Mouse (Mus musculus) right cerebral cortex, adult 18-20 months (tissue): ENCODE results near the gene Mtnr1a.

Source experiments
- DNase-seq: peaks from one replicate; pipeline ENCODE4 v3.0.0; 2022; ENCODE audit warnings: mixed read lengths

The Mtnr1a gene

GRCm38 (mm10) chr8:45110064-45110812 is 41.3 kb downstream of the Mtnr1a start:
- DNase-seq: no peak

DNA sequence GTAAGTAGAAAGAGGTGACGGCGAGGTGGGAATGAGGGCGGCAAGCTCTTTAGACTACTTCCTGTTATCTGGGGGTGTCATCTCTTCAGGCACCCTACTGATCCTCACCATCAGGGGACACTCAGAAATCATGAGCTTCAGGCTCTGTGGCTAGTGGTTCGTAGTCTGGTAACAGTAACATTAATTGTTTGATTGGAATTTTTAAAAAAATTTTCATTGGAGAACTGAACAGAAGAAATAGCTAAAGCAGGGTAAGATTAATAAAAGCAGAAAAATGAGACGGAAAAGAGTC is 41.8 kb downstream of the Mtnr1a start:
- no peak for DNase-seq

DNA sequence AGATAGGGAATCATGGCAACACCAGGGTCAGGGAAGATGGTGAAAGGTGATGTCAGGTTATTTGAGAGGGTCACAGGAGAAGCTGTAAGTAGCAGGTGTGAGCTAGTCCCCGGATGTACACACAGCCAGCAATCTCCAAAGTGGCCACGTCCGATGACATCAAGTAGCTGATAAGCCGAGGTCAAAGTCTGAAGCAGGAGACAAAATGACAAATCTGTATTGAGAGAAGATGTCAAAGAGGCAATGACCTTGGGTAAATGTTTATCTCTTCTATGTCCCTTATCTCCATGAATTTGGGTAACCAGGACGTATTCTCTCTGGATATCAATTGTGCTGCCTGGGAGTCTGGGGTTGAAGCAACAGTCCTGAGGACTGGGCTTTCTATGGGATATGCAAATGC is 42.9 kb downstream of the Mtnr1a start:
- DNase-seq: no peak

DNA sequence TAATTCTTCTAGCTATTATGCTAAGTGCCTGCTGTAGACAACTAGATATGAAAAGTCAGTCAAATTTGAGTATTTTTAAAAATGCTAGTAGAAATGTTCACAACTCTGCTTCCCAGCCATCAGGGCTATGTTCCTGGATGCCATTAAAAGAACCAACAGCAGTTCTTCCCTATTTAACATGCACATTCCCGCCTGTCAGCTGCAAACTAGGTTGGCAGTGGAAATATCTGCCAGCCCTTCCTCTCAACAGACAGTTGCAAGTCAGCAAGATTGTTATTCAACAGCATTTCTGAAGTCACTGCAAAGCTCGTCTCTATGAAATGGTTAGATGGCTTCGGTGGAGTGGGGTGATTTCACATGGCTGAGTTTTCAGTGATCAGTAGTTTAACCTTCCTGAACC is 48.7 kb downstream of the Mtnr1a start:
- DNase-seq: peak; percentile 10

DNA sequence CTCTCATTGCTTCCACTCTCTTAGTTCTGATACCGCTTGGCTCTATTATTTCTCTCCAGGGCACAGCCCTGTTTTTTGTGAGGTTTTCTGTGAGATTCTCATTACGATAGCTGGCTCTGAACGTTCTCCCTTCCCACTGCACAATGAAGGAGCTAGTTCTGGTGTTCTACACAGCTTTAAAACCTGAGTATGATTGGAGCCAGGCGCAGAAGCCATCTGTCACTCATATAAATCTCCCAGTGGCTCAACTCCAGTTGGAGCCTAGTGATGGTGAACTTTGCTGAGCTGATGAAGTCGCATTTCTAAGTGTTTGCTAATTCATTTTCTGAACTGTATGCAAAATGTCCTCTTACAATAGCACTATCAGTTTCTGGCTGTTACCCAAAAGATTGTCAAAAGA is 56.7 kb downstream of the Mtnr1a start:
- DNase-seq: no peak
